Mouse (Mus musculus) embryonic fibroblast, embryonic 13.5 days (primary cell): Measurements from ENCODE around the gene Slc24a4.

Experiments used
- CTCF ChIP-seq: IDR thresholded peaks from 2 replicates; pipeline ENCODE4 v1.5.1; 2011; ENCODE audit warnings: mild to moderate bottlenecking, control low read depth, low read length, moderate library complexity, borderline replicate concordance; ENCODE audit not compliant: insufficient read depth
- POLR2A ChIP-seq: IDR thresholded peaks from 2 replicates; pipeline ENCODE4 v1.6.1; 2011; ENCODE audit warnings: low read depth, mild to moderate bottlenecking, control low read depth, low read length, moderate library complexity

DNA sequence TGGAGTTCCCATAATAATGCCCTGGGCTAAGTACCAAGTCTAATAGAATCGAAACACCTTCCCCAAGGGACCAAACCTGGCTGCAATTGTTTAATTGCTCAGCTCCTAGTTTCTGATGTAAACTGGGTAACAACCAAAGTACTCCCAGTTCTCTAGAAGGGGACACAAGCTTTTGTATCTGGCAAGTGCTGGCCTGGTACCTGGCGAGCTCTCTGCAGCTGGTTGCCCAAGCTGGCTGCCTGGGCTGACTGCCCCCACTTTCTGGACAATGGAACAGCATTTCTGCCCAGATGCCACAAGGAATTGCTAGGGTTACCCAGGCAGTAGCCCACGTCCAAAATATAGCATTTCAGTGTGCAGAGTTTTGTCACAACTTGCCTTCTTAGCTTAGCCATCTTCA is 12.0 kb upstream of the Slc24a4 start:
- TF ChIP-seq CTCF (no peak), POLR2A (no peak)
